Mouse (Mus musculus) CH12.LX (cell line): Measurements from ENCODE around the gene Sbf2. TPM values are rescaled to one million over a fixed set of nuclear protein-coding genes. Genes with fewer than 3 reads are reported as not detected.

Source experiments
- DNase-seq: peaks from one replicate; pipeline ENCODE4 v3.0.0-alpha.2; 2013; ENCODE audit errors: extremely low read depth
- H3K27ac ChIP-seq: 2 replicates; pipeline ENCODE4 v1.5.1; 2012; ENCODE audit warnings: low read depth, mild to moderate bottlenecking, control low read depth, moderate library complexity; ENCODE audit not compliant: insufficient read depth
- H3K27me3 ChIP-seq: replicated peaks from 2 replicates; pipeline ENCODE3; 2012; ENCODE audit warnings: inconsistent platforms
- H3K36me3 ChIP-seq, 2 experiments: replicated peaks in 1 of 2; 2 replicates each; pipeline versions ENCODE3 to v1.6.1; 2012; ENCODE audit warnings: inconsistent platforms in 1 of 2, low read length in 1 of 2, mild to moderate bottlenecking in 1 of 2, mixed read lengths in 1 of 2, moderate library complexity in 1 of 2; ENCODE audit not compliant: control insufficient read depth in 1 of 2, insufficient read depth in 1 of 2
- H3K4me1 ChIP-seq, 2 experiments: 2 replicates each; pipeline ENCODE4 v1.6.1; 2012; ENCODE audit warnings: inconsistent platforms in 1 of 2, moderate library complexity in 1 of 2; ENCODE audit not compliant: insufficient read depth in 2 of 2, control insufficient read depth in 1 of 2
- H3K4me2 ChIP-seq: 2 replicates; pipeline ENCODE4 v1.6.1; 2012; ENCODE audit warnings: low read depth, mild to moderate bottlenecking, control low read depth; ENCODE audit not compliant: poor library complexity, insufficient read depth, severe bottlenecking
- H3K4me3 ChIP-seq, 3 experiments: fragments of 150-350 bp in 1 of 3; sonication (generic) in 1 of 3; replicated peaks in 1 of 3; 2 replicates each; pipeline versions ENCODE3 to v1.5.1; 2011 to 2012; ENCODE audit warnings: low read depth in 2 of 3, low read length in 2 of 3, mild to moderate bottlenecking in 2 of 3, moderate library complexity in 2 of 3, control low read depth in 1 of 3, improper control_type of control experiment in 1 of 3, inconsistent platforms in 1 of 3, mixed read lengths in 1 of 3; ENCODE audit not compliant: poor library complexity in 1 of 3
- H3K79me2 ChIP-seq: replicated peaks from 2 replicates; pipeline ENCODE4 v1.6.1; 2012; ENCODE audit warnings: mild to moderate bottlenecking, moderate library complexity; ENCODE audit not compliant: control insufficient read depth, poor library complexity, insufficient read depth, severe bottlenecking; ENCODE audit errors: extremely low read depth
- H3K9ac ChIP-seq: 2 replicates; pipeline ENCODE4 v1.6.1; 2012; ENCODE audit warnings: low read depth, mild to moderate bottlenecking, control low read depth, moderate library complexity; ENCODE audit not compliant: insufficient read depth
- H3K9me3 ChIP-seq: replicated peaks from 2 replicates; pipeline ENCODE3; 2012; ENCODE audit warnings: low read length, inconsistent platforms, mixed read lengths
- CHD1 ChIP-seq: IDR thresholded peaks from 2 replicates; pipeline ENCODE4 v1.6.1; 2012; ENCODE audit warnings: low read depth, low read length, improper control_type of control experiment, inconsistent platforms
- CHD2 ChIP-seq: IDR thresholded peaks from 2 replicates; pipeline ENCODE4 v1.6.1; 2011; ENCODE audit warnings: low read length, improper control_type of control experiment
- E2F4 ChIP-seq: IDR thresholded peaks from 2 replicates; pipeline ENCODE4 v1.6.1; 2011; ENCODE audit warnings: low read depth, low read length, improper control_type of control experiment; ENCODE audit not compliant: insufficient replicate concordance
- EP300 ChIP-seq: IDR thresholded peaks from 2 replicates; pipeline ENCODE4 v1.6.1; 2011; ENCODE audit warnings: low read length, improper control_type of control experiment
- GABPA ChIP-seq: IDR thresholded peaks from 2 replicates; pipeline ENCODE4 v1.6.1; 2012; ENCODE audit warnings: low read depth, low read length, improper control_type of control experiment, inconsistent platforms; ENCODE audit not compliant: insufficient replicate concordance
- IRF4 ChIP-seq: IDR thresholded peaks from 2 replicates; pipeline ENCODE4 v1.6.1; 2014; ENCODE audit warnings: low read depth, mild to moderate bottlenecking, inconsistent platforms, low read length, improper control_type of control experiment
- JUN ChIP-seq: IDR thresholded peaks from 2 replicates; pipeline ENCODE4 v1.6.1; 2011; ENCODE audit warnings: low read depth, mild to moderate bottlenecking, low read length, improper control_type of control experiment, moderate library complexity; ENCODE audit not compliant: insufficient read depth
- KAT2A ChIP-seq: IDR thresholded peaks from 2 replicates; pipeline ENCODE4 v1.6.1; 2012; ENCODE audit warnings: low read length, improper control_type of control experiment, inconsistent platforms; ENCODE audit not compliant: insufficient replicate concordance
- MYC ChIP-seq: IDR thresholded peaks from 2 replicates; pipeline ENCODE4 v1.6.1; 2011; ENCODE audit warnings: low read depth, mild to moderate bottlenecking, improper control_type of control experiment, low read length
- NRF1 ChIP-seq: IDR thresholded peaks from 2 replicates; pipeline ENCODE4 v1.6.1; 2014; ENCODE audit warnings: low read depth, mild to moderate bottlenecking, inconsistent platforms, low read length, improper control_type of control experiment, moderate library complexity
- RAD21 ChIP-seq: IDR thresholded peaks from 2 replicates; pipeline ENCODE4 v1.6.1; 2011; ENCODE audit warnings: low read depth, mild to moderate bottlenecking, low read length, improper control_type of control experiment, moderate library complexity
- RCOR1 ChIP-seq: conservative IDR thresholded peaks from 2 replicates; pipeline ENCODE4 v1.6.1; 2012; ENCODE audit warnings: low read depth, mild to moderate bottlenecking, inconsistent platforms, low read length, improper control_type of control experiment
- TBP ChIP-seq: conservative IDR thresholded peaks from 2 replicates; pipeline ENCODE4 v1.6.1; 2011; ENCODE audit warnings: low read depth, low read length, improper control_type of control experiment
- TCF12 ChIP-seq: IDR thresholded peaks from 2 replicates; pipeline ENCODE4 v1.6.1; 2014; ENCODE audit warnings: low read depth, mild to moderate bottlenecking, inconsistent platforms, low read length, improper control_type of control experiment
- UBTF ChIP-seq: IDR thresholded peaks from 2 replicates; pipeline ENCODE4 v1.6.1; 2012; ENCODE audit warnings: low read depth, mild to moderate bottlenecking, inconsistent platforms, low read length, improper control_type of control experiment, moderate library complexity
- USF1 ChIP-seq: IDR thresholded peaks from 2 replicates; pipeline ENCODE4 v1.6.1; 2014; ENCODE audit warnings: low read depth, mild to moderate bottlenecking, inconsistent platforms, low read length, improper control_type of control experiment
- ZC3H11A ChIP-seq: IDR thresholded peaks from 2 replicates; pipeline ENCODE4 v1.6.1; 2012; ENCODE audit warnings: low read depth, mild to moderate bottlenecking, inconsistent platforms, low read length, improper control_type of control experiment
- ZKSCAN1 ChIP-seq: IDR thresholded peaks from 2 replicates; pipeline ENCODE4 v1.6.1; 2012; ENCODE audit warnings: low read depth, inconsistent platforms, low read length, improper control_type of control experiment, borderline replicate concordance
- dilution Hi-C: fragments of 300-500 bp; cut with MboI; formaldehyde crosslinking; loops from 2 replicates; pipeline ENCODE4 v1.14.3; 2020; ENCODE audit warnings: low sequenced_read_pairs; ENCODE audit not compliant: extremely low pct_unique_long_range_greater_than_20kb, extremely low pct_ligation_motif_present
- in situ Hi-C: fragments of 300-500 bp; cut with MboI; formaldehyde crosslinking; loops from 3 replicates; pipeline ENCODE4 v1.14.3; 2019; ENCODE audit warnings: low sequenced_read_pairs, low pct_ligation_motif_present, low pct_unique_long_range_greater_than_20kb, mixed read lengths
- polyA plus RNA-seq: library from polyadenylated mRNA; unstranded; fragments of >175 nt; gene quantifications from 2 replicates; pipeline ENCODE4 v1.2.1, GENCODE M21; 2012; ENCODE audit warnings: low read depth; ENCODE audit not compliant: insufficient read length
- total RNA-seq, 2 experiments: library from RNA; depleted of rRNA; stranded (reverse); fragments of 300-350 nt in 1 of 2; fragments of >200 nt in 1 of 2; gene quantifications; 2 replicates each; pipeline ENCODE4 v1.2.3; 2012 to 2014

Sbf2 gene
- total and polyA plus RNA-seq, 3 experiments = 9.5 to 21.5 (median 11.4) TPM

DNA sequence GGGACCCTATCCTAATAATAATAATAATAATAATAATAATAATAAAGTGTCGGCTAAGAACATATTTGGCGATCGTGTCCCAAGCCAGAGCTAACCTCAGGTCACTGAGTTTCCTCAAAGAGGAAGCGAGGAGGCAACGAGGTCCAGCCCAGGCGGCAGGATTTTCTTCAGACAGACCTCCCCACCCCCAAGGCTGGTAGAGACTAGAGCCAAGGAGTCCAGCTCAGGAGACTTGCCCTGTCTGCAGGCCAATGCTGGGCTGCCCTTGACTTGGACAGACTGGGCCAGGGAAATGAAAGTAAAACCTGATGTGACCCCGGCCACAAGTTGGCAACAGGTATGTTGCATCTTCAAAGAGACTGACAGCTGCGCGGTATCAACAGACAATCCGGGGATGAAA is 10.8 kb upstream of the Sbf2 start:
- Histone ChIP-seq H3K79me2 (0 out of 2 replicates have a peak, but pooled peaks cover 5% of the 10 kb centered on the region), H3K4me1 (peaks cover 4 to 13% of the 10 kb centered on the region in 2 experiments; a peak in 3 of 4 replicates), H3K4me2 (peak overlapping the region; percentile 91), H3K9ac (no peak overlapping the region), H3K4me3 (peak overlapping the region in 1 of 3 experiments; percentile 34), H3K27me3 (peaks cover 39% of the 10 kb centered on the region), H3K27ac (no peak overlapping the region), H3K9me3 (peaks cover 1% of the 10 kb centered on the region), H3K36me3 (no peaks in the 10 kb centered on the region)
- TF ChIP-seq E2F4 (no peak), TCF12 (0 out of 2 replicates have a peak, but pooled peaks have one; percentile 22), ZC3H11A (no peak)
- in situ Hi-C loops (loop anchor here (5.0 kb wide), 3 partner anchors 73 to 463 kb away; no protein-coding TSS in a partner anchor), dilution Hi-C loops (no loop called here)
- no peak for DNase-seq

GRCm38 (mm10) chr7:110624961-110625360 is 10.2 kb upstream of the Sbf2 start:
- Histone ChIP-seq H3K4me3 (no peak overlapping the region), H3K27ac (no peak overlapping the region), H3K9me3 (peaks cover 3% of the 10 kb centered on the region), H3K4me2 (no peak overlapping the region), H3K36me3 (no peaks in the 10 kb centered on the region), H3K4me1 (peaks cover 6 to 12% of the 10 kb centered on the region in 2 experiments; a peak in 2 of 4 replicates), H3K79me2 (0 out of 2 replicates have a peak, but pooled peaks cover 5% of the 10 kb centered on the region), H3K9ac (no peak overlapping the region), H3K27me3 (peaks cover 44% of the 10 kb centered on the region)
- dilution Hi-C loops = no loop called here
- DNase-seq = no peak
- in situ Hi-C loops = loop anchor here (5.0 kb wide), 3 partner anchors 73 to 463 kb away; no protein-coding TSS in a partner anchor
- TF ChIP-seq USF1 (no peak), RAD21 (no peak), ZKSCAN1 (no peak), IRF4 (no peak), NRF1 (no peak), MYC (no peak), UBTF (no peak), TCF12 (no peak), E2F4 (no peak), CHD1 (no peak), TBP (no peak), CHD2 (no peak), RCOR1 (no peak), GABPA (no peak), EP300 (no peak), JUN (no peak), KAT2A (no peak)
